Mouse (Mus musculus): ENCODE data around the gene Mgat5. TPM values are rescaled to one million over a fixed set of nuclear protein-coding genes. Genes with fewer than 3 reads are reported as not detected.

Gene Mgat5
- polyA plus RNA-seq, 1 experiment, result 2.2 TPM

DNA sequence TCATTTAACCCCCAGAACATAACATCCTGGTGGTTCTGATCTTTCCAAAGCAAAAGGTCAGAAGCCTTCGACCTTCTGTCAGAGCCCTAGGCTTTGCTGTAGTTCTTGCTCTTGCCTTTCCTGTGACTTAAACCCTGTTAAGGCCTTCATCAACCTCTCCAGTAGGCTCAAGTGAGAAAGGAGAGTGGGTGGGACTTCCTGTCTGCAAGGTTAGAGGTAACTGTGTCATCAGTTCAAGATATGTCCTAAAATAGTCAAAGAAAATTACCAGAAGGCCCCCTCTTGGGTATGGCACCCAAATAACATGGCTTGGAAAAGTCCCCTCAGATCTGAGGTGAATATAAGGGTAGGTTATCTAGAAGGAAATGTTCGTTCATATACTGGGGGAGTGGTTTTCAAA lies 99.5 kb downstream of the Mgat5 start:
- no peaks in the 10 kb centered on the region for H3K27me3 ChIP-seq (ENCODE audit: control insufficient read depth, insufficient read depth, insufficient read length)
- no peaks in the 10 kb centered on the region for H3K36me3 ChIP-seq (ENCODE audit: control insufficient read depth, insufficient read depth)
- no peak overlapping the region for H3ac ChIP-seq (ENCODE audit: control insufficient read depth, insufficient read length)
- TF ChIP-seq CEBPB (IDR thresholded peaks at IDR 0.05; ENCODE audit: insufficient read depth, poor library complexity, severe bottlenecking), result no peak
- TF ChIP-seq TCF3 (IDR thresholded peaks at IDR 0.05; ENCODE audit: insufficient read length, low read depth), result no peak
- no peak for TF ChIP-seq USF1 (IDR thresholded peaks at IDR 0.05; ENCODE audit: low read depth)
- TF ChIP-seq POLR2A (IDR thresholded peaks at IDR 0.05; ENCODE audit: insufficient read length, low read depth), result no peak
- no peak for TF ChIP-seq SRF (IDR thresholded peaks at IDR 0.05; ENCODE audit: control insufficient read depth, insufficient read length, low read depth)
- no peak for TF ChIP-seq REST (IDR thresholded peaks at IDR 0.05; ENCODE audit: insufficient read depth, insufficient read length)
- H3K4me2 ChIP-seq (ENCODE audit: low read depth), result no peak overlapping the region
- no peaks in the 10 kb centered on the region for H3K79me2 ChIP-seq (ENCODE audit: control insufficient read depth, insufficient read depth)
- H3K4me3 ChIP-seq, result no peak overlapping the region

GRCm38 (mm10) chr1:127305582-127305981 lies 100.8 kb downstream of the Mgat5 start:
- H3K36me3 ChIP-seq (ENCODE audit: control insufficient read depth, insufficient read depth), result no peaks in the 10 kb centered on the region
- no peaks in the 10 kb centered on the region for H3K79me2 ChIP-seq (ENCODE audit: control insufficient read depth, insufficient read depth)
- TF ChIP-seq MYOG (IDR thresholded peaks at IDR 0.05; ENCODE audit: control insufficient read depth in 1 of 3, insufficient read depth in 1 of 3, insufficient read length in 2 of 3, low read depth in 2 of 3), result no peak
- TF ChIP-seq MAX (IDR thresholded peaks at IDR 0.05; ENCODE audit: low read depth), result no peak
- TF ChIP-seq POLR2AphosphoS2 (IDR thresholded peaks at IDR 0.05; ENCODE audit: insufficient read length, low read depth), result no peak
- no peak for TF ChIP-seq REST (IDR thresholded peaks at IDR 0.05; ENCODE audit: insufficient read depth, insufficient read length)
- TF ChIP-seq POLR2A (IDR thresholded peaks at IDR 0.05; ENCODE audit: insufficient read length, low read depth), result no peak
- no peak for TF ChIP-seq SRF (IDR thresholded peaks at IDR 0.05; ENCODE audit: control insufficient read depth, insufficient read length, low read depth)
- TF ChIP-seq USF1 (IDR thresholded peaks at IDR 0.05; ENCODE audit: low read depth), result no peak
- no peak for TF ChIP-seq TCF3 (IDR thresholded peaks at IDR 0.05; ENCODE audit: insufficient read length, low read depth)
- no peak for TF ChIP-seq CEBPB (IDR thresholded peaks at IDR 0.05; ENCODE audit: insufficient read depth, poor library complexity, severe bottlenecking)
- no peak for TF ChIP-seq MYOD1 (IDR thresholded peaks at IDR 0.05; ENCODE audit: control insufficient read depth in 1 of 3, insufficient read length in 2 of 3, low read depth in 2 of 3)
- TF ChIP-seq E2F4 (IDR thresholded peaks at IDR 0.05; ENCODE audit: insufficient read depth), result no peak
- H3K4me3 ChIP-seq, result no peak overlapping the region
- H3ac ChIP-seq (ENCODE audit: control insufficient read depth, insufficient read length), result no peak overlapping the region
- H3K27me3 ChIP-seq (ENCODE audit: control insufficient read depth, insufficient read depth, insufficient read length), result no peaks in the 10 kb centered on the region
- no peak overlapping the region for H3K4me2 ChIP-seq (ENCODE audit: low read depth)

- Histone ChIP-seq H3K27me3 (ENCODE audit: control insufficient read depth, insufficient read depth, insufficient read length) (no peaks in the 10 kb centered on the region), H3ac (ENCODE audit: control insufficient read depth, insufficient read length) (no peak overlapping the region), H3K4me3 (no peak overlapping the region), H3K4me2 (ENCODE audit: low read depth) (no peak overlapping the region), H3K79me2 (ENCODE audit: control insufficient read depth, insufficient read depth) (no peaks in the 10 kb centered on the region), H3K36me3 (ENCODE audit: control insufficient read depth, insufficient read depth) (no peaks in the 10 kb centered on the region)
- TF ChIP-seq CEBPB (IDR thresholded peaks at IDR 0.05; ENCODE audit: insufficient read depth, poor library complexity, severe bottlenecking), result no peak
- TF ChIP-seq TCF3 (IDR thresholded peaks at IDR 0.05; ENCODE audit: insufficient read length, low read depth), result no peak
Measured at GRCm38 (mm10) chr1:127306024-127306771, 101.4 kb downstream of the Mgat5 start.

- Histone ChIP-seq H3K79me2 (ENCODE audit: control insufficient read depth, insufficient read depth) (no peaks in the 10 kb centered on the region), H3K27me3 (ENCODE audit: control insufficient read depth, insufficient read depth, insufficient read length) (no peaks in the 10 kb centered on the region), H3K36me3 (ENCODE audit: control insufficient read depth, insufficient read depth) (no peaks in the 10 kb centered on the region), H3K4me3 (no peak overlapping the region), H3K4me2 (ENCODE audit: low read depth) (no peak overlapping the region), H3ac (ENCODE audit: control insufficient read depth, insufficient read length) (no peak overlapping the region)
- TF ChIP-seq MYOD1 (IDR thresholded peaks at IDR 0.05; ENCODE audit: control insufficient read depth in 1 of 3, insufficient read length in 2 of 3, low read depth in 2 of 3) (no peak), CEBPB (IDR thresholded peaks at IDR 0.05; ENCODE audit: insufficient read depth, poor library complexity, severe bottlenecking) (no peak), SRF (IDR thresholded peaks at IDR 0.05; ENCODE audit: control insufficient read depth, insufficient read length, low read depth) (no peak), REST (IDR thresholded peaks at IDR 0.05; ENCODE audit: insufficient read depth, insufficient read length) (no peak), USF1 (IDR thresholded peaks at IDR 0.05; ENCODE audit: low read depth) (no peak), E2F4 (IDR thresholded peaks at IDR 0.05; ENCODE audit: insufficient read depth) (no peak), POLR2A (IDR thresholded peaks at IDR 0.05; ENCODE audit: insufficient read length, low read depth) (no peak), TCF12 (IDR thresholded peaks at IDR 0.05; ENCODE audit: insufficient read depth, poor library complexity, severe bottlenecking) (no peak), TCF3 (IDR thresholded peaks at IDR 0.05; ENCODE audit: insufficient read length, low read depth) (no peak), MYOG (IDR thresholded peaks at IDR 0.05; ENCODE audit: control insufficient read depth in 1 of 3, insufficient read depth in 1 of 3, insufficient read length in 2 of 3, low read depth in 2 of 3) (no peak), MAX (IDR thresholded peaks at IDR 0.05; ENCODE audit: low read depth) (no peak), POLR2AphosphoS2 (IDR thresholded peaks at IDR 0.05; ENCODE audit: insufficient read length, low read depth) (no peak)
Measured at GRCm38 (mm10) chr1:127307361-127307760, 102.5 kb downstream of the Mgat5 start.

DNA sequence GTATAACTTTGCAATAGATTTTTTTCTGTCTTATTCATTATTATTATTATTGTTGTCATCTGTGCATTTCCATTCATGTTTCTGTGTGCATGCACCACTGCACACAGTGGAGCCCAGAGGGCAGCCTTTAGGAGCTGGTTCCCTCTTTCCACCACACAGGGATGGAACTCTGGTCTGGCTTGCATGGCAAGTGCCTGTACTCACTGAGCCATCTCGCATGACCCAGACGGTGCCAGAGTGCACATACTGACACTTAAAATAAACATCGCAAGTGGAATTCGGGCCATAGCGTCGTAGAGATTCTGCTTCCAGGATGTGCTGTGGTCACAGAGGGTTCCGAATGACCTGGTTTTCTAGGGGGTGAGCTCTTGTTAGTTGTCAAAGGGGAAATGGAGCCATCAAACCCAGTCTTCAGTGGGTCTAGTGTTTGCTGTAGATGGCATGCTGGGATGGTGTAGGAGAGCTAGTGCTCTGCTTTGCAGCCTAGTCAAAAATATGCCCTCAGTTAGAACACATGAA lies 103.5 kb downstream of the Mgat5 start:
- no peak overlapping the region for H3ac ChIP-seq (ENCODE audit: control insufficient read depth, insufficient read length)
- no peak for TF ChIP-seq MYOG (IDR thresholded peaks at IDR 0.05; ENCODE audit: control insufficient read depth in 1 of 3, insufficient read depth in 1 of 3, insufficient read length in 2 of 3, low read depth in 2 of 3)
- TF ChIP-seq MYOD1 (IDR thresholded peaks at IDR 0.05; ENCODE audit: control insufficient read depth in 1 of 3, insufficient read length in 2 of 3, low read depth in 2 of 3), result no peak
- TF ChIP-seq TCF3 (IDR thresholded peaks at IDR 0.05; ENCODE audit: insufficient read length, low read depth), result no peak
- TF ChIP-seq TCF12 (IDR thresholded peaks at IDR 0.05; ENCODE audit: insufficient read depth, poor library complexity, severe bottlenecking), result no peak
- no peak for TF ChIP-seq USF1 (IDR thresholded peaks at IDR 0.05; ENCODE audit: low read depth)
- no peak for TF ChIP-seq MAX (IDR thresholded peaks at IDR 0.05; ENCODE audit: low read depth)
- no peak for TF ChIP-seq REST (IDR thresholded peaks at IDR 0.05; ENCODE audit: insufficient read depth, insufficient read length)
- TF ChIP-seq E2F4 (IDR thresholded peaks at IDR 0.05; ENCODE audit: insufficient read depth), result no peak
- no peak for TF ChIP-seq POLR2AphosphoS2 (IDR thresholded peaks at IDR 0.05; ENCODE audit: insufficient read length, low read depth)
- no peak for TF ChIP-seq SRF (IDR thresholded peaks at IDR 0.05; ENCODE audit: control insufficient read depth, insufficient read length, low read depth)
- no peak for TF ChIP-seq CEBPB (IDR thresholded peaks at IDR 0.05; ENCODE audit: insufficient read depth, poor library complexity, severe bottlenecking)
- TF ChIP-seq POLR2A (IDR thresholded peaks at IDR 0.05; ENCODE audit: insufficient read length, low read depth), result no peak
- H3K36me3 ChIP-seq (ENCODE audit: control insufficient read depth, insufficient read depth), result no peaks in the 10 kb centered on the region
- no peak overlapping the region for H3K4me3 ChIP-seq
- no peaks in the 10 kb centered on the region for H3K79me2 ChIP-seq (ENCODE audit: control insufficient read depth, insufficient read depth)
- H3K4me2 ChIP-seq (ENCODE audit: low read depth), result no peak overlapping the region
- H3K27me3 ChIP-seq (ENCODE audit: control insufficient read depth, insufficient read depth, insufficient read length), result no peaks in the 10 kb centered on the region
